Mouse (Mus musculus): ENCODE measurements around the gene Cep250. TPM values are rescaled to one million over a fixed set of nuclear protein-coding genes. Genes with fewer than 3 reads are reported as not detected.

Cep250 gene
- polyA plus RNA-seq, 1 experiment from 2014 or later, result 23.4 TPM

Other genes with a start within 250 kb of the Cep250 start
- 49.2 and 50.8 TPM in 2 replicates for gene Edem2, start 227.0 kb upstream of the Cep250 start, polyA plus RNA-seq (2015; fragmentation: Nextera tagmentation; extraction: Ambion mirVana)
- gene Gm17581, start 220.6 kb upstream of the Cep250 start, polyA plus RNA-seq (2015; fragmentation: Nextera tagmentation; extraction: Ambion mirVana), result not detected in 2 replicates
- gene Procr, start 205.3 kb upstream of the Cep250 start, polyA plus RNA-seq (2015; fragmentation: Nextera tagmentation; extraction: Ambion mirVana), result 3.3 and 4.4 TPM in 2 replicates
- 0.06 and 0.07 TPM in 2 replicates for gene Mmp24, start 181.1 kb upstream of the Cep250 start, polyA plus RNA-seq (2015; fragmentation: Nextera tagmentation; extraction: Ambion mirVana)
- 24.0 and 24.4 TPM in 2 replicates for gene BC029722, start 137.0 kb upstream of the Cep250 start, polyA plus RNA-seq (2015; fragmentation: Nextera tagmentation; extraction: Ambion mirVana)
- 232 and 242 TPM in 2 replicates for gene Eif6, start 129.5 kb upstream of the Cep250 start, polyA plus RNA-seq (2015; fragmentation: Nextera tagmentation; extraction: Ambion mirVana)
- gene Fam83c, start 121.6 kb upstream of the Cep250 start, polyA plus RNA-seq (2015; fragmentation: Nextera tagmentation; extraction: Ambion mirVana), result 0.05 and 0.06 TPM in 2 replicates
- 56.9 and 58.2 TPM in 2 replicates for gene Uqcc1, start 26.1 kb upstream of the Cep250 start, polyA plus RNA-seq (2015; fragmentation: Nextera tagmentation; extraction: Ambion mirVana)
- gene Gm15557, start 15.7 kb upstream of the Cep250 start, polyA plus RNA-seq (2015; fragmentation: Nextera tagmentation; extraction: Ambion mirVana), result not detected in 2 replicates
- 0.22 and 0.25 TPM in 2 replicates for gene Gdf5, start 11.1 kb upstream of the Cep250 start, polyA plus RNA-seq (2015; fragmentation: Nextera tagmentation; extraction: Ambion mirVana)
- gene 6430550D23Rik, start 51.5 kb downstream of the Cep250 start, polyA plus RNA-seq (2015; fragmentation: Nextera tagmentation; extraction: Ambion mirVana), result 2.1 TPM in 2 replicates
- gene Ergic3, start 51.6 kb downstream of the Cep250 start, polyA plus RNA-seq (2015; fragmentation: Nextera tagmentation; extraction: Ambion mirVana), result 175 and 186 TPM in 2 replicates
- gene Fer1l4, start 96.5 kb downstream of the Cep250 start, polyA plus RNA-seq (2015; fragmentation: Nextera tagmentation; extraction: Ambion mirVana), result 0.04 and 0.07 TPM in 2 replicates
- 0.90 and 0.98 TPM in 2 replicates for gene Spag4, start 108.7 kb downstream of the Cep250 start, polyA plus RNA-seq (2015; fragmentation: Nextera tagmentation; extraction: Ambion mirVana)
- gene Cpne1, start 155.5 kb downstream of the Cep250 start, polyA plus RNA-seq (2015; fragmentation: Nextera tagmentation; extraction: Ambion mirVana), result 65.0 and 76.9 TPM in 2 replicates
- 22.0 and 22.8 TPM in 2 replicates for gene Rbm12, start 155.5 kb downstream of the Cep250 start, polyA plus RNA-seq (2015; fragmentation: Nextera tagmentation; extraction: Ambion mirVana)
- 13.8 and 14.9 TPM in 2 replicates for gene Gm28036, start 170.6 kb downstream of the Cep250 start, polyA plus RNA-seq (2015; fragmentation: Nextera tagmentation; extraction: Ambion mirVana)
- 490 and 536 TPM in 2 replicates for gene Romo1, start 187.6 kb downstream of the Cep250 start, polyA plus RNA-seq (2015; fragmentation: Nextera tagmentation; extraction: Ambion mirVana)
- 51.4 and 51.5 TPM in 2 replicates for gene Nfs1, start 187.7 kb downstream of the Cep250 start, polyA plus RNA-seq (2015; fragmentation: Nextera tagmentation; extraction: Ambion mirVana)
- 783 and 898 TPM in 2 replicates for gene Rbm39, start 223.8 kb downstream of the Cep250 start, polyA plus RNA-seq (2015; fragmentation: Nextera tagmentation; extraction: Ambion mirVana)
- 56.7 and 62.7 TPM in 2 replicates for gene Phf20, start 240.0 kb downstream of the Cep250 start, polyA plus RNA-seq (2015; fragmentation: Nextera tagmentation; extraction: Ambion mirVana)

All from thymus, postnatal 0 days (tissue).